Mouse (Mus musculus): ENCODE data around the gene Gm7929.
"Not testable (repeated sequence)": the region's sequence is repeated elsewhere in the genome, so short reads cannot be mapped to it uniquely, and the experiment has no call there.

DNA sequence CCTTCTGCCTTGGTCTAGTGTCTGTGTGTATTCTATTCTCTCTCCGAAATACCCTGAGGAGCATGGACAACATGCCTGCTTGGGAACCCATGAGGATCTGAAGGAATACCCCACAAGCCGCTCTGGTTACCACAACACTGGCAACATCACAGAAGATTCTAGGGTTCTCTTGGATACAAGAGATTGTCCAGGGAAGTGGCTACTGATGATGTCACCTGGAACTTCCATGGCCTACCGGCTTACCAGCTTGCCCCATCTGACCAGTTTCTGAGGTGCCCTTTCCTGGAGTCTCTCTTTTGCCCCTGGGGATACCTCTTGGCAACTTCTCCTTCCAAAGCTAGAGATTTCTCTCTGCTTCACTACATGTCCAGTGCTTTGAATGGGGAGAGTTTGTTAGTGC, 48.6 kb downstream of the Gm7929 start, which contains the start of gene Gm8068:
- not testable (repeated sequence) for TF ChIP-seq POLR2A (IDR thresholded peaks at IDR 0.05; ENCODE audit: insufficient read depth, low read length); EP300 (IDR thresholded peaks at IDR 0.05; ENCODE audit: insufficient read depth, low read depth, low read length); CTCF (IDR thresholded peaks at IDR 0.05; ENCODE audit: low read depth, low read length)
